Mouse (Mus musculus) midbrain, embryonic 12.5 days (tissue): ENCODE results near the gene Slc44a3. TPM values are rescaled to one million over a fixed set of nuclear protein-coding genes. Genes with fewer than 3 reads are reported as not detected.

ENCODE experiments used
- ATAC-seq: fragments of 200-750 bp; cut with Nextera tagmentation; 2 replicates; pipeline ENCODE4 v1.8.0; 2017; ENCODE audit warnings: low read depth, moderate TSS enrichment, moderate library complexity; ENCODE audit not compliant: low FRiP score
- H3K27ac ChIP-seq: fragments of 300-500 bp; sonication (generic); replicated peaks from 2 replicates; pipeline ENCODE4 v1.5.1; 2016; ENCODE audit warnings: mild to moderate bottlenecking
- H3K27me3 ChIP-seq: fragments of 300-500 bp; sonication (generic); 2 replicates; pipeline ENCODE4 v1.6.1; 2016; ENCODE audit warnings: mild to moderate bottlenecking
- H3K36me3 ChIP-seq: fragments of 300-500 bp; sonication (generic); 2 replicates; pipeline ENCODE4 v1.6.1; 2016
- H3K4me1 ChIP-seq: fragments of 300-500 bp; sonication (generic); 2 replicates; pipeline ENCODE4 v1.6.1; 2016
- H3K4me2 ChIP-seq: fragments of 300-500 bp; sonication (generic); replicated peaks from 2 replicates; pipeline ENCODE4 v1.6.1; 2016; ENCODE audit warnings: mild to moderate bottlenecking, moderate library complexity
- H3K4me3 ChIP-seq: fragments of 300-500 bp; sonication (generic); 2 replicates; pipeline ENCODE4 v1.5.1; 2016; ENCODE audit warnings: mild to moderate bottlenecking
- H3K9ac ChIP-seq: fragments of 300-500 bp; sonication (generic); replicated peaks from 2 replicates; pipeline ENCODE4 v1.6.1; 2016; ENCODE audit warnings: mild to moderate bottlenecking, moderate library complexity
- H3K9me3 ChIP-seq: fragments of 300-500 bp; sonication (generic); 2 replicates; pipeline ENCODE4 v1.6.1; 2016; ENCODE audit warnings: mild to moderate bottlenecking
- WGBS: fragments of 180-500 bp; shearing (Covaris S2); methylation state at CpG from one replicate; pipeline ENCODE4 v1.1.7; 2016; 5-methylcytosine and 5-hydroxymethylcytosine counted together
- polyA plus RNA-seq: library from polyadenylated mRNA; unstranded; fragments of >200 nt; fragmentation: Nextera tagmentation; extraction: Ambion mirVana; gene quantifications from 2 replicates; pipeline ENCODE4 v1.2.1, GENCODE M21; 2016

Gene Slc44a3
- polyA plus RNA-seq, 1 experiment from 2014 or later: 1.0 TPM

- H3K27me3 ChIP-seq: no peaks in the 10 kb centered on the region
- no peak overlapping the region for H3K9ac ChIP-seq
- H3K9me3 ChIP-seq: no peaks in the 10 kb centered on the region
- no peak overlapping the region for H3K4me2 ChIP-seq
- 63% methylated on average over 5 of the region's 5 CpGs for WGBS
- no peak overlapping the region for H3K27ac ChIP-seq
- no peak overlapping the region for H3K4me3 ChIP-seq
- ATAC-seq: no peak
- peaks cover 11% of the 10 kb centered on the region for H3K4me1 ChIP-seq
- no peaks in the 10 kb centered on the region for H3K36me3 ChIP-seq
These were observed 115.7 kb downstream of the Slc44a3 start for GRCm38 (mm10) chr3:121416171-121417154.

GRCm38 (mm10) chr3:121411450-121411849 is 120.8 kb downstream of the Slc44a3 start:
- Histone ChIP-seq H3K4me2 (no peak overlapping the region), H3K36me3 (no peaks in the 10 kb centered on the region), H3K4me3 (no peak overlapping the region), H3K4me1 (no peaks in the 10 kb centered on the region), H3K27me3 (no peaks in the 10 kb centered on the region), H3K27ac (no peak overlapping the region), H3K9me3 (no peaks in the 10 kb centered on the region), H3K9ac (no peak overlapping the region)
- no peak for ATAC-seq
- 84% methylated on average over 6 of the region's 6 CpGs for WGBS

Other genes with a start within 250 kb of the Slc44a3 start
- 0.69 and 1.0 TPM in 2 replicates for gene Tmem56, start 249.3 kb downstream of the Slc44a3 start, polyA plus RNA-seq
- gene Alg14, start 240.6 kb downstream of the Slc44a3 start, polyA plus RNA-seq: 31.0 and 33.8 TPM in 2 replicates
- gene Cnn3, start 105.9 kb downstream of the Slc44a3 start, polyA plus RNA-seq: 905 and 975 TPM in 2 replicates
- not detected in 2 replicates for gene 4930432M17Rik, start 138.4 kb upstream of the Slc44a3 start, polyA plus RNA-seq
- gene F3, start 191.1 kb upstream of the Slc44a3 start, polyA plus RNA-seq: 5.0 and 6.4 TPM in 2 replicates